Mouse (Mus musculus) G1E (cell line): ENCODE measurements around the gene Cngb1. TPM values are rescaled to one million over a fixed set of nuclear protein-coding genes. Genes with fewer than 3 reads are reported as not detected.

ENCODE experiments used
- ATAC-seq: 2 replicates; pipeline ENCODE4 v1.8.0; 2016; ENCODE audit warnings: mild to moderate bottlenecking; ENCODE audit not compliant: insufficient number of reproducible peaks, poor library complexity, low FRiP score, severe bottlenecking; ENCODE audit errors: extremely low read depth
- DNase-seq: peaks from one replicate; pipeline ENCODE4 v3.0.0; 2012; ENCODE audit warnings: low spot score
- H3K27me3 ChIP-seq: 2 replicates; pipeline ENCODE4 v1.6.1; 2012; ENCODE audit warnings: mild to moderate bottlenecking, low read length, inconsistent platforms; ENCODE audit not compliant: insufficient read depth
- H3K36me3 ChIP-seq: replicated peaks from 2 replicates; pipeline ENCODE3; 2012; ENCODE audit warnings: mild to moderate bottlenecking, inconsistent platforms
- H3K4me1 ChIP-seq: 2 replicates; pipeline ENCODE4 v1.6.1; 2012; ENCODE audit warnings: low read depth, low read length, inconsistent platforms, mixed read lengths; ENCODE audit not compliant: insufficient read depth
- H3K4me3 ChIP-seq: 2 replicates; pipeline ENCODE4 v1.5.1; 2012; ENCODE audit warnings: low read depth, mild to moderate bottlenecking, inconsistent platforms, low read length, moderate library complexity, mixed read lengths
- H3K9me3 ChIP-seq: replicated peaks from 2 replicates; pipeline ENCODE4 v1.6.1; 2012; ENCODE audit warnings: inconsistent platforms
- CTCF ChIP-seq: IDR thresholded peaks from 2 replicates; pipeline ENCODE4 v1.5.1; 2012; ENCODE audit warnings: low read depth, low read length, inconsistent platforms, mixed read lengths
- GATA1 ChIP-seq: IDR thresholded peaks from 2 replicates; pipeline ENCODE4 v1.6.1; 2012; ENCODE audit warnings: borderline replicate concordance, low read length, inconsistent platforms, mixed read lengths
- GATA2 ChIP-seq: IDR thresholded peaks from 2 replicates; pipeline ENCODE4 v1.6.1; 2012; ENCODE audit warnings: low read depth, low read length, inconsistent platforms, borderline replicate concordance
- POLR2AphosphoS5 ChIP-seq: IDR thresholded peaks from 2 replicates; pipeline ENCODE4 v1.6.1; 2012; ENCODE audit warnings: low read depth, low read length, inconsistent platforms; ENCODE audit not compliant: insufficient replicate concordance
- TAL1 ChIP-seq: conservative IDR thresholded peaks from 2 replicates; pipeline ENCODE4 v1.6.1; 2012; ENCODE audit warnings: low read depth, low read length, inconsistent platforms, mixed read lengths
- polyA plus RNA-seq: library from polyadenylated mRNA; stranded (reverse); fragments of >175 nt; gene quantifications from 2 replicates; pipeline ENCODE4 v1.2.3, GENCODE M21; 2012
- total RNA-seq, 2 experiments: library from RNA; stranded (forward) in 1 of 2; stranded (reverse) in 1 of 2; fragments of 200-1000 nt in 1 of 2; fragments of >200 nt in 1 of 2; fragmentation: Nextera tagmentation in 1 of 2; gene quantifications; 2 replicates each; pipeline ENCODE4 v1.2.3; 2014 to 2017

Cngb1 gene
- total and polyA plus RNA-seq, 3 experiments: 0.49 TPM; not detected in 2

DNA sequence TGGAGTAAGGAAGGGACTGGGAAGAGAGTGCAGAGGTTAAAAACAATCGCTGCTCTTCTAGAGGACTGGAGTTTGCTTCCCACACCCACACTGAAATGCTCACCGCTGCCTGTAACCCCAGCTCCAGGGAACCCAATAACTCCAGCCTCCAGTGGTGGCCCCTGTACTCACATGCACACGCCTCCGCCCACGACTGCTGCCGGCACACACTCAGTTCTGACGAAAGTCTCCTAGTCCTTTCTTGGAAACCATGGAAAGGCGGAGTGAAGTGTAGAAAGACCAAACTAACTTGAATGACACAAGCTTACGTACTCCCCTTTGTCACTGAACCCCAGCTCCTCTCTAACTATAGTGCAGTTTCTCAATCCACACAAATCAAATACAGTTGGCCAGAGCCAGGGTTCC lies 106.4 kb downstream of the Cngb1 start:
- TF ChIP-seq POLR2AphosphoS5: no peak
- no peak for TF ChIP-seq GATA2
- H3K36me3 ChIP-seq: no peaks in the 10 kb centered on the region
- DNase-seq: no peak
- H3K9me3 ChIP-seq: no peaks in the 10 kb centered on the region
- H3K4me3 ChIP-seq: no peak overlapping the region
- peaks cover 37% of the 10 kb centered on the region for H3K27me3 ChIP-seq
- no peak for ATAC-seq
- H3K4me1 ChIP-seq: no peaks in the 10 kb centered on the region

DNA sequence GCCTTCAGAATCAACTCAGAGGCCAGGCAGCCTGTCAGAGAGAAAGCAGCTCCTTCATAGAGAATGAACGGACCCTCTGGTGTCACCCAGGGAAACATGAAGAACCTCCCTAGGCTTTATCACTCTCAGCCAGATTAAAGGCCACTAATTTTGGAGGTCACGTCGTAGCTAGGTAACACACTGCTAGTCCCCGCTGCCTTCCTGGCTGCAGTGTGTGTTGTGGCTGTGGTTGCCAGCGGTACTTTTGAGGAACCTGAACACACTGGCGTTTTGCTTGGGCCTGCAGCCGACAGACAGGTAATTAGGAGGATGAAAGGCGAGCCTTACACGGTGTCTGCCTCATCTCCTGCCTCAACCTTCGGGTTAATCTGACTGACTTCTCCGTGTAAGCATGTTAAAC lies 110.7 kb downstream of the Cngb1 start:
- no peak for TF ChIP-seq POLR2AphosphoS5
- TF ChIP-seq GATA2: no peak
- no peak for TF ChIP-seq TAL1
- TF ChIP-seq GATA1: no peak
- TF ChIP-seq CTCF: no peak
- no peak overlapping the region for H3K4me3 ChIP-seq
- no peaks in the 10 kb centered on the region for H3K4me1 ChIP-seq
- no peaks in the 10 kb centered on the region for H3K9me3 ChIP-seq
- no peak for ATAC-seq
- H3K36me3 ChIP-seq: no peaks in the 10 kb centered on the region
- no peak for DNase-seq
- peaks cover 15% of the 10 kb centered on the region for H3K27me3 ChIP-seq

DNA sequence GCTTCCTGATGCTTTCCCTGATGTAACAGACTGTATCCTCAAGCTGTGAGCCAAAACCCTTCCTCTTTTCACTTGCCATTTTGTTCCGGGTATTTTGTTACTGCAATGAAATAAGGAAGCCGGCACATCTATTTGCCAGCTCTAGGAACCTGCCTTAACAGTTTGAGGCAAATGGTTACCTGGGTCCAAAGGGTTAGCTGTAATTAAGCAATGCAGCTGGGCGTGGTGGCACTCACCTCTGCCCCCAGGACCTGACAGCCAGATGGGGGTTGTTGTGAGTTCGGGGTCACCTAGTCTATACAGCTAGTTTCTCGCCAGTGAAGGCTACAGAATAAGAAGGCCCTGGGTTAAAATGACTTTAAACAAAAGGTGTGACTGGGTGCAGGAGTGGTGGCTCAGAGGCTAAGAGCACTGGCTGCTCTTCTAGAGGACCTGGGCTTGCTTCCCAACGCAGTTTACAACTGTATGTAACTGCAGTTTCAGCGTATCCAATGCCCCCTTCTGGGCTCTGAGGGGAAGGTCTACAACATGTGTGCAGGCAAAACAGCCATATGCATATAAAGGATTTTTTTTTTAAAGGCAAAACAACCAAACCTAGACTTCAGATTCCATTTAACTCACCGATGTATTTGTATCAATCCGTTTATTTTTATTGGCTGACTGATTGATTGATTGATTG lies 114.7 kb downstream of the Cngb1 start:
- Histone ChIP-seq H3K36me3 (no peaks in the 10 kb centered on the region), H3K27me3 (peaks cover 10% of the 10 kb centered on the region), H3K9me3 (no peaks in the 10 kb centered on the region), H3K4me3 (no peak overlapping the region), H3K4me1 (no peaks in the 10 kb centered on the region)
- ATAC-seq: no peak
- TF ChIP-seq GATA1 (no peak), POLR2AphosphoS5 (no peak), GATA2 (no peak), TAL1 (no peak), CTCF (no peak)
- no peak for DNase-seq

Other genes starting within 250 kb of the Cngb1 start
- 3.7 and 4.3 TPM in 2 replicates for gene Katnb1, start 225.4 kb downstream of the Cngb1 start, total RNA-seq (2014; fragmentation: Nextera tagmentation)
- gene Katnb1, start 225.4 kb downstream of the Cngb1 start, total RNA-seq (2017): 14.3 and 18.1 TPM in 2 replicates
- 31.7 and 40.0 TPM in 2 replicates for gene Katnb1, start 225.4 kb downstream of the Cngb1 start, polyA plus RNA-seq
- not detected in 2 replicates for gene Kifc3, start 103.8 kb downstream of the Cngb1 start, total RNA-seq (2014; fragmentation: Nextera tagmentation)
- 0.16 TPM in 1 of 2 replicates, not detected in the other for gene Kifc3, start 103.8 kb downstream of the Cngb1 start, total RNA-seq (2017)
- not detected in 2 replicates for gene Kifc3, start 103.8 kb downstream of the Cngb1 start, polyA plus RNA-seq
- gene Tepp, start 4.0 kb upstream of the Cngb1 start, total RNA-seq (2014; fragmentation: Nextera tagmentation): not detected in 2 replicates
- gene Tepp, start 4.0 kb upstream of the Cngb1 start, total RNA-seq (2017): not detected in 2 replicates
- gene Tepp, start 4.0 kb upstream of the Cngb1 start, polyA plus RNA-seq: not detected in 2 replicates
- 7.5 TPM in 2 replicates for gene Zfp319, start 25.4 kb upstream of the Cngb1 start, total RNA-seq (2014; fragmentation: Nextera tagmentation)
- gene Zfp319, start 25.4 kb upstream of the Cngb1 start, total RNA-seq (2017): 2.1 and 2.3 TPM in 2 replicates
- 7.2 and 8.2 TPM in 2 replicates for gene Zfp319, start 25.4 kb upstream of the Cngb1 start, polyA plus RNA-seq
- 48.8 and 60.0 TPM in 2 replicates for gene Usb1, start 25.7 kb upstream of the Cngb1 start, total RNA-seq (2014; fragmentation: Nextera tagmentation)
- gene Usb1, start 25.7 kb upstream of the Cngb1 start, total RNA-seq (2017): 40.5 and 40.6 TPM in 2 replicates
- gene Usb1, start 25.7 kb upstream of the Cngb1 start, polyA plus RNA-seq: 21.2 and 28.0 TPM in 2 replicates
- gene Mmp15, start 45.7 kb upstream of the Cngb1 start, total RNA-seq (2014; fragmentation: Nextera tagmentation): not detected in 2 replicates
- gene Mmp15, start 45.7 kb upstream of the Cngb1 start, total RNA-seq (2017): 0.05 TPM in 1 of 2 replicates, not detected in the other
- gene Mmp15, start 45.7 kb upstream of the Cngb1 start, polyA plus RNA-seq: 0.01 TPM in 1 of 2 replicates, not detected in the other
- gene Cfap20, start 128.3 kb upstream of the Cngb1 start, total RNA-seq (2014; fragmentation: Nextera tagmentation): 52.3 and 81.0 TPM in 2 replicates
- 62.4 and 63.0 TPM in 2 replicates for gene Cfap20, start 128.3 kb upstream of the Cngb1 start, total RNA-seq (2017)
- 29.3 and 38.5 TPM in 2 replicates for gene Cfap20, start 128.3 kb upstream of the Cngb1 start, polyA plus RNA-seq
- 283 and 300 TPM in 2 replicates for gene Csnk2a2, start 183.5 kb upstream of the Cngb1 start, total RNA-seq (2014; fragmentation: Nextera tagmentation)
- gene Csnk2a2, start 183.5 kb upstream of the Cngb1 start, total RNA-seq (2017): 31.5 and 45.0 TPM in 2 replicates
- 30.8 and 35.8 TPM in 2 replicates for gene Csnk2a2, start 183.5 kb upstream of the Cngb1 start, polyA plus RNA-seq
- gene Ccdc113, start 227.5 kb upstream of the Cngb1 start, total RNA-seq (2014; fragmentation: Nextera tagmentation): not detected in 2 replicates
- gene Ccdc113, start 227.5 kb upstream of the Cngb1 start, total RNA-seq (2017): not detected in 2 replicates
- gene Ccdc113, start 227.5 kb upstream of the Cngb1 start, polyA plus RNA-seq: not detected in 2 replicates